Mouse (Mus musculus): Measurements from ENCODE around the gene Ptprd. TPM values are rescaled to one million over a fixed set of nuclear protein-coding genes. Genes with fewer than 3 reads are reported as not detected.

Gene Ptprd
- polyA plus RNA-seq, 1 experiment from 2014 or later, result 76.0 TPM

- no peaks in the 10 kb centered on the region for H3K36me3 ChIP-seq (ENCODE audit: control insufficient read depth, insufficient read depth, low read length)
- ATAC-seq (ENCODE audit: low FRiP score, low TSS enrichment) (no peak), DNase-seq (no peak)
- 73% methylated on average over 1 of the region's 1 CpGs for WGBS
- peaks cover 7% of the 10 kb centered on the region for H3K4me1 ChIP-seq (ENCODE audit: control insufficient read depth, insufficient read depth, low read length)
- no peak overlapping the region for H3K4me2 ChIP-seq (ENCODE audit: low read length)
- no peak overlapping the region for H3K27ac ChIP-seq (replicated peaks; ENCODE audit: low read depth, low read length)
- H3K27me3 ChIP-seq (ENCODE audit: control insufficient read depth, insufficient read depth, low read length), result no peaks in the 10 kb centered on the region
- H3K9ac ChIP-seq (replicated peaks; ENCODE audit: low read length), result no peak overlapping the region
- H3K9me3 ChIP-seq (ENCODE audit: control insufficient read depth, low read length), result no peaks in the 10 kb centered on the region
- no peak overlapping the region for H3K4me3 ChIP-seq (replicated peaks; ENCODE audit: low read depth, low read length)
These were observed 2036.7 kb downstream of the Ptprd start for GRCm38 (mm10) chr4:76175086-76175485.

DNA sequence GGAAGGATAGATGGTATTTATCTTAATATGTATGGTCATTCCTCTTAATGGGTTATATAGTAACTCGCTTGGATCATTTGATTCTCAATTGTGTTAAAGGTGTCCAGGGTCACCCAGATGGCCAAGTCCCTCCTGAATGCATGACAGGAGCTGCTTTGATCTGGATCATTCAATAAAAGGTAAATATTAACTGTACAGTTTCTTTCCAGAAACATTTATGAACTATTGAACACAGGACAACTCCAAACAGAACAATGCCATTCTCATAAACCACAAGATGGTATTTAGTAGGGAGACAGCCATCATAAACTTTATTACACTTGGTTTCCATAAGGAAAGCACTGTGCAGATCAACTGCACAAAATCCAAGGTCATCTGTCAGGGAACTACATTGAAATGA is 2056.0 kb downstream of the Ptprd start:
- Histone ChIP-seq H3K9ac (replicated peaks; ENCODE audit: low read length) (no peak overlapping the region), H3K9me3 (ENCODE audit: control insufficient read depth, low read length) (no peaks in the 10 kb centered on the region), H3K36me3 (ENCODE audit: control insufficient read depth, insufficient read depth, low read length) (no peaks in the 10 kb centered on the region), H3K27ac (replicated peaks; ENCODE audit: low read depth, low read length) (no peak overlapping the region), H3K4me1 (ENCODE audit: control insufficient read depth, insufficient read depth, low read length) (no peaks in the 10 kb centered on the region), H3K4me3 (replicated peaks; ENCODE audit: low read depth, low read length) (no peak overlapping the region), H3K27me3 (ENCODE audit: control insufficient read depth, insufficient read depth, low read length) (no peaks in the 10 kb centered on the region), H3K4me2 (ENCODE audit: low read length) (no peak overlapping the region)
- 91% methylated on average over 1 of the region's 1 CpGs for WGBS
- DNase-seq (no peak), ATAC-seq (ENCODE audit: low FRiP score, low TSS enrichment) (no peak)

- Histone ChIP-seq H3K4me2 (ENCODE audit: low read length) (no peak overlapping the region), H3K27me3 (ENCODE audit: control insufficient read depth, insufficient read depth, low read length) (no peaks in the 10 kb centered on the region), H3K27ac (replicated peaks; ENCODE audit: low read depth, low read length) (no peak overlapping the region), H3K9me3 (ENCODE audit: control insufficient read depth, low read length) (no peaks in the 10 kb centered on the region), H3K36me3 (ENCODE audit: control insufficient read depth, insufficient read depth, low read length) (no peaks in the 10 kb centered on the region), H3K4me3 (replicated peaks; ENCODE audit: low read depth, low read length) (no peak overlapping the region), H3K9ac (replicated peaks; ENCODE audit: low read length) (no peak overlapping the region), H3K4me1 (ENCODE audit: control insufficient read depth, insufficient read depth, low read length) (no peaks in the 10 kb centered on the region)
- 25% methylated on average over 2 of the region's 2 CpGs for WGBS
- ATAC-seq (ENCODE audit: low FRiP score, low TSS enrichment) (no peak), DNase-seq (peak; percentile 40)
These were observed 2057.6 kb downstream of the Ptprd start for GRCm38 (mm10) chr4:76154190-76154589.

- no peaks in the 10 kb centered on the region for H3K27me3 ChIP-seq (ENCODE audit: control insufficient read depth, insufficient read depth, low read length)
- H3K9me3 ChIP-seq (ENCODE audit: control insufficient read depth, low read length), result no peaks in the 10 kb centered on the region
- H3K36me3 ChIP-seq (ENCODE audit: control insufficient read depth, insufficient read depth, low read length), result no peaks in the 10 kb centered on the region
- no peak overlapping the region for H3K4me3 ChIP-seq (replicated peaks; ENCODE audit: low read depth, low read length)
- no peak for ATAC-seq (ENCODE audit: low FRiP score, low TSS enrichment)
- H3K9ac ChIP-seq (replicated peaks; ENCODE audit: low read length), result no peak overlapping the region
- 55% methylated on average over 4 of the region's 4 CpGs for WGBS
- H3K4me1 ChIP-seq (ENCODE audit: control insufficient read depth, insufficient read depth, low read length), result no peaks in the 10 kb centered on the region
- no peak overlapping the region for H3K27ac ChIP-seq (replicated peaks; ENCODE audit: low read depth, low read length)
- H3K4me2 ChIP-seq (ENCODE audit: low read length), result no peak overlapping the region
- no peak for DNase-seq
These were observed 2066.8 kb downstream of the Ptprd start for GRCm38 (mm10) chr4:76144925-76145324.

- no peak overlapping the region for H3K4me2 ChIP-seq (ENCODE audit: low read length)
- peak; percentile 39 for DNase-seq
- WGBS, result 27% methylated on average over 2 of the region's 2 CpGs
- ATAC-seq (ENCODE audit: low FRiP score, low TSS enrichment), result peak; percentile 46; the same call in 1 of the 2 replicates
- no peaks in the 10 kb centered on the region for H3K27me3 ChIP-seq (ENCODE audit: control insufficient read depth, insufficient read depth, low read length)
- no peaks in the 10 kb centered on the region for H3K9me3 ChIP-seq (ENCODE audit: control insufficient read depth, low read length)
- H3K27ac ChIP-seq (replicated peaks; ENCODE audit: low read depth, low read length), result no peak overlapping the region
- no peaks in the 10 kb centered on the region for H3K4me1 ChIP-seq (ENCODE audit: control insufficient read depth, insufficient read depth, low read length)
- H3K9ac ChIP-seq (replicated peaks; ENCODE audit: low read length), result no peak overlapping the region
- no peaks in the 10 kb centered on the region for H3K36me3 ChIP-seq (ENCODE audit: control insufficient read depth, insufficient read depth, low read length)
- no peak overlapping the region for H3K4me3 ChIP-seq (replicated peaks; ENCODE audit: low read depth, low read length)
These were observed 2067.4 kb downstream of the Ptprd start for GRCm38 (mm10) chr4:76144333-76144732.

DNA sequence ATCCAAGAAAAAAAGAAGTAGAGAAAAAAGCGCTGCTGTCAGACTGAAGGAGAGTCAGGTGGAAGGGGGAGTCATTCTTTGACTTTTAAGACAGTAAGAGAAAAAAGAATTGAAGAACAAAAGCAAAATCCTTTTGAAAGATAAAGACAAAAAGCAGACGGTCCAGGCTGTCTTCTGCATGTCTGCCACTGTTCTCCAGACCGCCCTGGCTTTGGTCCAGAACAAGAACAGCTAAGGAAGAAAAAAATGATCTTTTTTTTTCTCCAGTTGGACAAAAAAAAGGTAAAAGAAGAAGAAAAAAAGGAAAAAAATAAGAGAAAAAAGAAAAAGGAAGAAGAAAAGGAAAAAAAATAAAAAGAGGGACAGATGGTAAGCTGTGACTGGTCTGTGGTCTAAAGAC is 2073.9 kb downstream of the Ptprd start:
- H3K9me3 ChIP-seq (ENCODE audit: control insufficient read depth, low read length), result no peaks in the 10 kb centered on the region
- no peaks in the 10 kb centered on the region for H3K27me3 ChIP-seq (ENCODE audit: control insufficient read depth, insufficient read depth, low read length)
- no peak for DNase-seq
- no peak overlapping the region for H3K4me3 ChIP-seq (replicated peaks; ENCODE audit: low read depth, low read length)
- H3K4me2 ChIP-seq (ENCODE audit: low read length), result no peak overlapping the region
- H3K36me3 ChIP-seq (ENCODE audit: control insufficient read depth, insufficient read depth, low read length), result no peaks in the 10 kb centered on the region
- no peaks in the 10 kb centered on the region for H3K4me1 ChIP-seq (ENCODE audit: control insufficient read depth, insufficient read depth, low read length)
- no peak overlapping the region for H3K9ac ChIP-seq (replicated peaks; ENCODE audit: low read length)
- ATAC-seq (ENCODE audit: low FRiP score, low TSS enrichment), result no peak
- H3K27ac ChIP-seq (replicated peaks; ENCODE audit: low read depth, low read length), result no peak overlapping the region
- 25% methylated on average over 3 of the region's 3 CpGs for WGBS

DNA sequence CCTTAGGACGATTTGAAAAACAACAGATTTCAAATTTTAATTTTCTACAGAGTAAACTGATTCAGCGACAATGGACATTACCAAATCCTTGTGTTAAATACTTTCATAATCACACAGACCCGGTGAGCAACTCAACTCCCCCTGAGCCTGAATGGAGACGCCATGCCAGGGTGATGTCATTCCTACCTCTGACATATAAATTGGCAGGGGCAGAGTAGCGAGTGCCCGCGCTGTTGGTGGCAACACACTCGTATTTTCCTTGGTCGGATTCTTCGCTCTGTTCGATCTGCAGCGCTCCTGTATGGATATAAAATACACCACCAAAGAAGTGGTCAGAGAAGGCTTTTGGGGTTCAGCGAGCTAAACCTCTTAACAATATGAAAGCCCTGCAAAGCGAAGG is 2075.1 kb downstream of the Ptprd start:
- ATAC-seq (ENCODE audit: low FRiP score, low TSS enrichment) (no peak), DNase-seq (no peak)
- Histone ChIP-seq H3K4me1 (ENCODE audit: control insufficient read depth, insufficient read depth, low read length) (no peaks in the 10 kb centered on the region), H3K27ac (replicated peaks; ENCODE audit: low read depth, low read length) (no peak overlapping the region), H3K4me3 (replicated peaks; ENCODE audit: low read depth, low read length) (no peak overlapping the region), H3K4me2 (ENCODE audit: low read length) (no peak overlapping the region), H3K27me3 (ENCODE audit: control insufficient read depth, insufficient read depth, low read length) (no peaks in the 10 kb centered on the region), H3K9ac (replicated peaks; ENCODE audit: low read length) (no peak overlapping the region), H3K9me3 (ENCODE audit: control insufficient read depth, low read length) (no peaks in the 10 kb centered on the region), H3K36me3 (ENCODE audit: control insufficient read depth, insufficient read depth, low read length) (no peaks in the 10 kb centered on the region)
- WGBS, result 85% methylated on average over 14 of the region's 14 CpGs

DNA sequence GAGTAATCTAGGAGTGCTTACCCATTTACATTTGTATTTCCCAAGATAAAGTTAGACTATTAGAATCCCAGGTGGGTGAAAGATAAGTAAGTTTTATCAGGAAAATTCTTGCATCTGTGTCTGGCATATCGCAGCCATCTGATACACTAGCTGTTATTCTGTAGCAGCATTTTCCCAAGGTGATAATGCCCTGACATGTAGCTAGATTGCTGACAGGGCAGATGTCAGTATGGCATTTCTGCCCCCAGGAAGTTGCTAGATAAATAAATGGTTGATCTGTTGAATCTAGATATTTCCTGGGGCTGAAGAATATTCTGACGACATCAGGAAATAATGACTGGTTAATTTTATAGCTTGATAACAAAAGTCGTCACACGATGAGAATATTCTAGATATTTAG is 2119.9 kb downstream of the Ptprd start:
- no peak for DNase-seq
- no peaks in the 10 kb centered on the region for H3K36me3 ChIP-seq (ENCODE audit: control insufficient read depth, insufficient read depth, low read length)

GRCm38 (mm10) chr4:76089866-76090265 is 2121.9 kb downstream of the Ptprd start:
- no peaks in the 10 kb centered on the region for H3K27me3 ChIP-seq (ENCODE audit: control insufficient read depth, insufficient read depth, low read length)
- no peaks in the 10 kb centered on the region for H3K9me3 ChIP-seq (ENCODE audit: control insufficient read depth, low read length)
- no peaks in the 10 kb centered on the region for H3K4me1 ChIP-seq (ENCODE audit: control insufficient read depth, insufficient read depth, low read length)
- H3K27ac ChIP-seq (replicated peaks; ENCODE audit: low read depth, low read length), result no peak overlapping the region
- no peak overlapping the region for H3K9ac ChIP-seq (replicated peaks; ENCODE audit: low read length)
- no peak for DNase-seq
- H3K4me2 ChIP-seq (ENCODE audit: low read length), result no peak overlapping the region
- ATAC-seq (ENCODE audit: low FRiP score, low TSS enrichment), result no peak
- H3K4me3 ChIP-seq (replicated peaks; ENCODE audit: low read depth, low read length), result no peak overlapping the region
- peaks cover 9% of the 10 kb centered on the region; the same call in 1 of the 2 replicates for H3K36me3 ChIP-seq (ENCODE audit: control insufficient read depth, insufficient read depth, low read length)

More for the DNA sequence above, 2119.9 kb downstream of the Ptprd start:
- H3K27ac ChIP-seq (replicated peaks; ENCODE audit: low read depth, low read length), result no peak overlapping the region
- H3K9me3 ChIP-seq (ENCODE audit: control insufficient read depth, low read length), result no peaks in the 10 kb centered on the region
- H3K27me3 ChIP-seq (ENCODE audit: control insufficient read depth, insufficient read depth, low read length), result no peaks in the 10 kb centered on the region
- no peak overlapping the region for H3K9ac ChIP-seq (replicated peaks; ENCODE audit: low read length)
- H3K4me1 ChIP-seq (ENCODE audit: control insufficient read depth, insufficient read depth, low read length), result no peaks in the 10 kb centered on the region
- ATAC-seq (ENCODE audit: low FRiP score, low TSS enrichment), result no peak
- H3K4me2 ChIP-seq (ENCODE audit: low read length), result no peak overlapping the region
- 90% methylated on average over 4 of the region's 4 CpGs for WGBS
- no peak overlapping the region for H3K4me3 ChIP-seq (replicated peaks; ENCODE audit: low read depth, low read length)
